Mouse (Mus musculus) cerebellum, adult 2 months (tissue): Measurements from ENCODE around the gene Cped1.

ENCODE experiments used
- CTCF ChIP-seq: fragments of 200-500 bp; IDR thresholded peaks from 2 replicates; pipeline ENCODE4 v1.5.1; 2011; ENCODE audit warnings: low read depth, mild to moderate bottlenecking, control low read depth, low read length, moderate library complexity, borderline replicate concordance; ENCODE audit not compliant: insufficient read depth
- POLR2A ChIP-seq: fragments of 200-500 bp; IDR thresholded peaks from 2 replicates; pipeline ENCODE4 v1.6.1; 2011; ENCODE audit warnings: low read length, control low read depth, borderline replicate concordance; ENCODE audit not compliant: insufficient read depth

DNA sequence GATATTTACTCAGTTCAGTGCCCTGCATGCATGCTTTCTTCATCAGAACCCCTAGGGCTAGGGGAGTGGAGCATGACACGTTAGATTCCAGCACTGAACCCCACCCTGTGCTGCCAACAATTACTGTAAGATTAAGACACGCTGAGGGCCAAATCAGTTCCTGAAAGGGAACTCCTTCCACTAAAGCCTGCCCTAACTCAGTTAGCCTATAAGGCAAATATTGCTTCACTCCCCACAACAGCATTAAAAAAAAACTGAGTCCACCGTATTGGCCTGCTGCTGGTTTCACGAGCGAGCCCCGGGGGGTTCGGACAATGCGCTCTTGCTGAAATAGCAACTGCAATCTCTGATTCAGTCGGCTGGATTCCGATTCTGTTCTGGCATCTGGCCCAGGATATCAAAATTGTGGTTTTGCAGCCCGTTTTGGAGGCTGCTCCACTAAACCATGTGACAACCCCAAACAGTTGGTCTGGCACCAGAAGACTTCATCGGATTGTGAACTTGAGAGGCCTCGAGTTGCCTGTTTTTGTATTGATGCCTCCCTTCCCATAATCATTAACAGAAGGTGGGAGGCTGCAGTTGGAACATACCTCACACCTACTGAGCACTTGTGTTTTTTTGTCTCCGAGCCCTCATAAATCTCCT is 294.6 kb downstream of the Cped1 start:
- no peak for TF ChIP-seq POLR2A
- TF ChIP-seq CTCF: no peak
